Mouse (Mus musculus) gastrocnemius, adult 18-20 months (tissue): Measurements from ENCODE around the gene Irak3. TPM values are rescaled to one million over a fixed set of nuclear protein-coding genes. Genes with fewer than 3 reads are reported as not detected.
"Not testable (repeated sequence)": the region's sequence is repeated elsewhere in the genome, so short reads cannot be mapped to it uniquely, and the experiment has no call there.

Source experiments
- DNase-seq: peaks from one replicate; pipeline ENCODE4 v3.0.0; 2021; ENCODE audit warnings: low spot score
- total RNA-seq, 2 experiments: library from RNA; stranded (reverse); gene quantifications; 2 replicates each; pipeline ENCODE4 v1.2.3; 2021

The Irak3 gene
- total RNA-seq, 2 experiments from 2014 or later = 1.9 to 2.9 TPM

DNA sequence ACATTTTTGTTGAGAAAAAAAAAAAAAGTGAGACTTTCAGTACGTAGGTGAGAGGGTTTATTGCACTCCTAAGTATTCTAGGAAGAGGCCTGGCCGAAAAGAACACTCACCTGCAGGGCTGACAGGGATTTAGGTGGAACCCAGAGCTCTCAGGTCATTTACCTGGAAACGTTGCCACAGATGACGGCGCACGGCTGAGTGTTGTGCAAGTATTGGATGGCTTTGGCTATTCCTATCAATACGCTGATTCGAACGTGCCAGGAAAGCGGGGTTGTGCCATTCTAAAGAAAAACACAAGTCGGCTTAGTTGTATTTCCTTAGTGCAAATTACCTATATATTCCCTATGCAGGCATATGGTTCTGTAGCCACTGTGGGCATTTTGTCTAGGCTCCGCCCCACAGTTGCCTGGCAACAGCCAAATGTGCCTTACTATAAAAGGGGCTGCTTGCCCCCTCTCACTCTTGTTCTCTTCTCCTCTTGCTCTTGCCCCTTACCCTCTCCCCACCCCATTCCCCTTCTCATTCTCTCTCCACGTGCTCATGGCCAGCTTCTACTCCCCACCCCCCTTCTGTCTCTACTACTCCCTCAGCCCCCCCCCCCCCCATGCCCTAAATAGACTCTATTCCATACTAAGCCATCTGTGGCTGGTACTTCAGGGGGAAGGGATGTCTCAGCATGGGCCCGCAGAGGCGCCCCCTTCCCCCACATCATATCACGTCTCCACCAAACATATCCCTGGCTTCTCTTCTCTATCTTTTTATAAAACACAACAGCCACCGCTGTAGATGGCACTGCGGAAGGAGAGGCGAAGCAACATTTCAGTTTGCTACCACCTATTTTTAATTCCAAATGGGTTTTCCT, 36.8 kb downstream of the Irak3 start:
- no peak for DNase-seq

DNA sequence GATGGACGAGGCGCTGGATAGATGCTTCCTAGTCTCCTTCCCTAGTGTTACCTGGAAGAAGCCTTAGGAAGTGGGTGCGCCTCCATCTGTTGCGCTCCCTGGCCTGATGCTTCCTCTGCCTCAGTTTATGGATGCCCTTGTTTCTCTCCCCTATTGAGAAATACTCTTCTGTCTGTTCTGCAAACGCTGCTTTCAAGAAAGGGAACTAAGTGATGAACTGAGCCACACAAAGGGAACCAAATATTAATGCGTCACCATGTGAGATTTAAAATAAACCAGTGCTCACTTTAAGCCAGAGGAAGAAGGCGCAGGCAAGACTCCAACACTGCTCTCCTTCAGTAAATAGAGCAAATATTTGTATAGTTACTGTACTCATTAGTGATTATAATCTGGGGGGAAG, 38.4 kb downstream of the Irak3 start:
- no peak for DNase-seq

DNA sequence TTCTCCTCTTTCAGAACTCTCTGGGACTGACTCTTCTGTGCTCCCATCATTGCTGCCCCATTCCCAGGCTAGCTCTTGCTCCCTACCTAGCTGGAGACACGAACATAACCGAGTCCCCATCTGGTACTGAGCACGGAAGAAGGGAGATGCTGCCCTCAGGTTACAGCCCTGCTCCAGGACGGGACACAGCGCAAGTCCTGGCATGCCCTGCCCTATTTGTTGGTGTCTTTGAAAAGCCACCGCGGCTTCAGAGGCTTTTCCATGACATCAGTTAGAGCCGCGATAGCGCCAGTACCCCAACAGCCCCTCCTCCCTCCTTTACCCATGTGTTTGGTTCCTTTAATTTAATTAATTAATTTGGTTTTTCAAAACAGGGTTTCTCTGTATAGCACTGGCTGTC, 39.1 kb downstream of the Irak3 start:
- DNase-seq = no peak

DNA sequence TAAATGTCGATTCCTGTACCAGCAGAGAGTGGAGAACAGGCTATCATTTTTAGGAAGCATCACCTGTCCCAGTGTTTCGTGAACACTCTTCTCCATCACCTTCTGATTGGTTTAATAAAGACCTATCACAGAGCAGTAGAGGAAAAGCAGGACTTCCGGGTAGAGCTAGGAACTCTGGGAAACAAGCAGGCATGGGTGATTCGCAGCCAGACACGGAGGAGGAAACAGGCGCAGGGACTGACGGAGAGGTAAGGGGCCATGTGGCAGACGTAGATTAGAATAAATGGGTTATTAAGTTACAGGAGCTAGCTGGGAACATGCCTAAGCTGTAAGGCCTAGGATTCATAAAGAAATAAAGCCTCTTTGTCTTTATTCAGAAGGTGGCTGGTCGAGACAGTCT, 41.4 kb downstream of the Irak3 start:
- no peak for DNase-seq

DNA sequence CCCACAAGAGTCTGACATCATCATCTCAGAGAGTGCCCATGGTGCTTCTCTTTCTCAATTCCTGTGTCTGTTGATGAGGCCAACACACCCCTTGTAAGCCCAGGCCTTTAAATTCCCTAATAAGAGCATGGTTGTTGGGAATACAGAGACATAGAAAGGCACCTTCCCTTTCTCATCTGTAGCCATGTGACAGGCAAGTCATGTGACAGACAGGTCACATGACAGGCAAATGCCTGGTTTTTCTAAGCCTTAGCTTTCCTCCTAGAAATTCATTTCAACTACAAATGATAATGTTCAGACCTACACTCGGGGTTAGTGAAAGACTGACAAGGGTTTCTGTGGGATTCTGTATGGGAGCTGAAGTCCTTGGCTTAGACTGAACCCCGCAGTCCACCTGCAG, 48.0 kb downstream of the Irak3 start:
- DNase-seq = no peak

DNA sequence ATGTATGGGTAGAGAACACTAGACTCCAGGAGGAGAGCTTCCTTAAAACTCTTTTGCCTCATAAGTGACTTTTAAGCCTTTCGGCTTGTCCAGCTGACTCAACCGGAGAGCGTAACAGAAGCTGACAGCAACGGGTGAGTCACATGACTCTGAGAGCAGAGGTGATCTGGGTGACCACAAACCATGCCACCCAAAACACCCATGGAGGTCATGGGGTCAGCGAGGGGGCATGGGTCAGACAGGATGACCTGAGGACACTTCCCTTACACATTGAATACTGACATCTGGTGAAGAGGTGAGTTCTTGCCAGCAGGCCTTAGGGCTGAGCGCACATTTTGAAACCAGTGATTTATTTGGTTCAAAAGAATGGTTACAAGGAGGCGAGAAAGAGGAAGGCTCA, 50.3 kb downstream of the Irak3 start:
- DNase-seq = no peak

DNA sequence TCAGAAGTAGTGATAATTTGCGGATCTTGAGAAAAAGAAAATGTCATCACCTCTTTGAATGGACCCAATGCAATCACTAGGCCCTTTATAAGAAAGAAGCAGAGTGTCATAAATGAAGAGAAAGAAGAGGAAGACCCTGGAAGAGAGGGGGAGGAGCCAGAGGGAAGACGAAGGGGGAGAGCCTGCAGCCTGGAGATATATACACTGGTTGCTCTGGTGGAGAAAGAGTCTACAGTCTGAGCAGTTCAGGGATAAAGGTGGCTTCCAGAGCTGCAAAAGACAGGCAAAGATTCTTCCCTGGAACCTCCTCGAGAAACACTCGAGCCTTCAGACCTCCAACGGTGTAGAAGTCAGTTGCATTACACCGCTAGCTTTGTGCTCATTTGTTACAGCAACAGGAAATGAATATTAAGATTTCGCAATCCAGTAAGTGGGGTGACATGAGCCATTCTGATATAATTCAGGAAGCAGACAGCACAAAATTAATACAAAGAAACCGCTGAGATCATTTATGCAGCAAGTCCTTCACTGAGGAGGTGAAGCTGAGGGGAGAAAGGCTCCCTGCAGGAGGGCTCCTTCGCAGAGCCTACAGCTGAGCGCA, 60.9 kb downstream of the Irak3 start:
- no peak for DNase-seq

DNA sequence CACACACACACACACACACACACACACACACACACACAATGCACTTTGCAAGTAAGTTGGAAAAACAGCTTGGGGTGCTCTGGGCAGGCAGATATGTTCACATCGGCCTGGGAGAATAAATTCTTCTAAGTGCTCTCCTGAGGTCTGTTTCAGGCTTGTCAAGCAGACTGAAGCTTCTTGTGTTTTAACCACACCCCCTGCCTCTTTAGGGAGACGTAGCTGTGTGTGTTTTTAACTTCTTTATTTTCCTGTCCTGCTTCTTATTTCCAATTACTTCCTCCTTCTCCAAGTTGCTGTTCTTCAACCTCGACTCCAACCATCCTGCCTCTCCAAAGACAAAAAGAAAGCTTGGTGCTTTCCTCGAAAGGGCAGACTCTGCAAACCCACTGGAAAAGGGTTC, 61.7 kb downstream of the Irak3 start:
- DNase-seq = no peak

DNA sequence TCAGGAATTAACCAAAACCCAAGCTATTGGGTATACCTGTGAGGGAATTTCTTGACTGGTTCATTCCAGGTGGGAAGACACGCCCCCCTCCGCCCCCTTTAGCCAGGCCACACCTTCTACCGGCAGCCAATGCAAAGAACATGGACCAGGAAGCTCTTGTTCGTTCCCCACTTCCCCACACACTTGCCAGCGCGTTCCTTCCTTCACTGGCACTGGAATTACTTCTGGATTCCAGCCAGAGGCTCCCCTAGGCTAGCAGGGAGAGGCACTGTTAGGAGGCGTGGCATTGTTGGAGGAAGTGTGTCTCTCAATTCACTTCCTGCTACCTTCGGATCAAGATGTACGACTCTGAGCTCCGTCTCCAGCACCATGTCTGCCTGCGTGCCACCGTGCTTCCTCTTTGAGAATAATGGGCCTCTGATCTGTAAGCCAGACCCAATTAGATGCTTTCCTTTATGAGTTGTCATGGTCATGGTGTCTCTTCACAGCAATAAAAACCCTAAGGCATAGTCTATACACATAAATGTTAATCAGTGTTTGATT, 65.8 kb downstream of the Irak3 start:
- DNase-seq = no peak

DNA sequence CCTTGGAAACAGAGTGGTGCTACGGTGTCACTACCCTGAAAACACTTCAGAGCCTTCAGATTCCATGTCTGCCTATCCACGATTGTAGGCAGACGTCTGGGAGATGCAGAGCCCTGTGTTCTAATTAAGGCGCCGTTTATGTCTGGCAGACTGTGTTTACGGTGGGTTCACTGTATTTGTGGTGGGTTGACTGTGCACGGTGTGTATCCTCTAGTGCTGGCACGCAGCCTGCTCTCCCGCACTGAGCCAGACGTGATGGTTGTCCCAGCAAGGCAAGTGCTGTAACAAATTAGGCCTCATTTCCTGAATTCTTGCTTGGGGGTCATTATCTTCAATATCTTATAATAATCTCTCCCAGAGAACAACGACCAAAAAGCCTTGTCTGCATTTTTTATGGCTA, 68.2 kb downstream of the Irak3 start:
- no peak for DNase-seq

DNA sequence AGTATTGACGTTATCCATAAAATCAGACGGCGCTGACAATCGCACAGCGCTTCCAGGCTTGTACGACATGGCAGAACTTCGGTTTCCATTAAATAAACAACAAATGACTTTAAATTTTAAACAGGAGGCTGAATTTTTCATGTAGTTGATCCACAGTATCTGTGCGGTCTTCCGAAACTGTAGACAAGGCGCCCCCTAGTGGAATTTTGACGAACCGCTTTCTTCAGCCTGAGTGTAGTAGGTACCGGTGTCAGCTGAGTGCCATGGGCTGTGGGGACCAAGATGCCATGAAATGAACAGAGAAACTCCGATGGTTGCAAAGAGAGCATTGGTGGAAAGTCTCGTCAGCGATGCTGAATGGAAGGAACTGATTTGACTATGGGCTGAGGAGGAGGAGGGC, 71.3 kb downstream of the Irak3 start:
- DNase-seq = no peak

DNA sequence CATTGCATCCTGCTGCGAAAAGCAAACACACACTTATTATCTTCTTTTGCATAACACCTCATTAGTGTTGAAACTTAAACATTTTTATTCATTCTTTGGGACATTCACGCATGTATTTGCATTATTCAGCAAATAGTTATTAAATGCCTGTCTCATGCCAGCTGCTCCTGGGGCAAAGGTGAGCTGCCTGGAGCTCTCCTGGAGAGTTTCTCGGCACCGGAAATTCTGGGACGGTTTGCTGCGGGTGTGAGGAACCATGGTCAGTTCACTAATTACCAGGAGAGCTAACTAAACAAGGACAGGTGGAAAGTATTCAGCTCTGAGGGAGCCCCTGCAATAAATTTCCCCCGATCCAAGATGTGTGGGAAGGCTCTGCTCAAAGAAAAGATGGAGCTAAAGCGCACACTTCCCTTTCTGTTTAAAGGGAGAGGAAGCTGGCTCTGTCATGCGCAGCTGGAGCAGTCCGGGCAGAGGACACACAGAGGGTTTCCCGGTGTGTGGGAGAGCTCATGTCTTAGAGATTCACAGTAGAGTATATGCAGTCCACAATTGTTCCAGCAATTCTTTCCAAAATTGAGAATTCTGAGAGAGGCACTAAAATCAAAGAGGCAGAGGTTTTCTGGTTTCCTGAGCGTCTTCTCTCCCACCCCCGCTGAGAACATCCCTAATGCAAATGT, 73.2 kb downstream of the Irak3 start:
- DNase-seq = no peak

DNA sequence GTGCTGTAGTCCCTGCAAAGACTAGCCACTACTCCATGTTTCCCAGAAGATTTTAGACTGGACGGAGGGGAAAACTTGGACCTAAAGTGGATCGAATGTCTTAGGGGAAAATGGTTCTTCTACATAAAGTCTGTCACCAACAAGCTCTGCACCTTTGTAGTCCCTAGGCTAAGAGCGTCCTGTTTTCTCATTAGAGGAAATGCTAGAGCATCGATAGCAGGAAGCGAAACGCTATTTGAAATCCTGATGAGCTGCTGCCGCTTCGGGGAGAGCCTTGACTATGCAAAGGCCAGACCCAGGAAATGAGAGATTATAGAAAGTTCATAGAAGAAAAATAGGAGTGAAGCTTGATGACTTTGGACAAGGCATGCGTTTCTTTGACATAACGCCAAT, 76.5 kb downstream of the Irak3 start:
- no peak for DNase-seq

DNA sequence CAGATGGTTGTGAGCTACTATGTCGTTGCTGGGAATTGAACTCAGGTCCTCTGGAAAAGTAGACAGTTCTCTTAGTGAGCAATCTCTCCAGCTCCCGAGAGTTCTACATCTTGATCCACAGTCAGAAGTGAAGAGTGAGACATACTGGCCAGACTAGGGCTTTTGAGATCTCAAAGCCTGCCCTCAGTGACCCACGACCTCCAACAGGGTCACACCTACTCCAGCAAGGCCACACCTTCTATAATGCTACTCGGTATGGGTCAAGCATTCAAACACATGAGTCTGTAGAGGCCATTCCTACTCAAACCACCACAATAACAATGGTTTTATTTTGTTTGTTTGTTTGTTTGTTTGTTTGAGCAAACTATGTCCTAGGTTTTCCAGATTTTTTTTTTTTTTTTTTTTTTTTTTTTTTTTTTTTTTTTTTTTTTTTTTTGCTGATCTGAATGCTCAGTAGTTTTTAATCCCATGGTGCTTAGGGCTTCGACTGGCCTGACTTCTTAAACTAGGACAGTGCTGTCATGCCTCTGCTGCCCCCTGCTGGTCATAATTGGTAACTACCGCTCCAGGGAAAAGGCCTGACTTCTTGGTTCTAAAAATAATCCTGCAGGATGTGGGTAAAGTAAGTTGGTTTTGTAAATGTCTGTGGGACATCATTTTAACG, 77.0 kb downstream of the Irak3 start:
- DNase-seq = peak; percentile 89

DNA sequence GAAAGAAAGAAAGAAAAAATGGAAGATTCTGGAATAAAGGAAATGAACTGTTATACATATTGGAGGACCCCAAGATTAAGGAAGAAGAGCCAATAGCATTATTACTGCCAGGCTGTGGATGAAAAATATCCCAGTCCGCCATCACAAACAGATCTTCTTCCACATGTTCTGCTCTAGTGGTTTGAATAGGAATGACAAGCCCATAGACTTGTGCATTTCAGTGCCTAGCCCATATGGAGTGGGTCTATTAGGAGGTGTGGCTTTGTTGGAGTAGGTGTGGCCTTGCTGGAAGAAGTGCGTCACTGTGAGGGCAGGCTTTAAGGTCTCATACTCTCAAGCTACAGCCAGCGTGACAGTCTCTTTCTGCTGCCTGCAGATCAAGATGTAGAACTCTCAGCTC, 78.2 kb downstream of the Irak3 start:
- no peak for DNase-seq

DNA sequence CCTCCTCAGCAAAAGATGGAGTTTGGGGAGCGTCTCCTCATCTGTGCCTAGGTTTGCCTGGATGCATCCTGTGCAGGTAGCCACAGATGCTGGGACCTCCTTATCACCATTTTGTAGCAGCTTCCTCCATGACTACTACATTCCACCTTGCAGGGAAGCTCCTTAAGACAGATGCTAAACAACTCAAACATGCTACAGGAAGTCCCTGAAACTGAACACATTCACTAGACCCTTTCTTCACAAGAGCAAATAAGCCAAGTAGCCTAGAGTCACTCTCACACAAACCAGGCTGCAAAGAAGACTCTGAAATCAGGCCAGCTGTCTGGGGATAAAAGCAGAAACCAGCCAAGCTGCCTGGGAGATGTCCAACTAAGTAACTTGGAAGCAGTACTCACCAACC, 86.7 kb downstream of the Irak3 start:
- no peak for DNase-seq

DNA sequence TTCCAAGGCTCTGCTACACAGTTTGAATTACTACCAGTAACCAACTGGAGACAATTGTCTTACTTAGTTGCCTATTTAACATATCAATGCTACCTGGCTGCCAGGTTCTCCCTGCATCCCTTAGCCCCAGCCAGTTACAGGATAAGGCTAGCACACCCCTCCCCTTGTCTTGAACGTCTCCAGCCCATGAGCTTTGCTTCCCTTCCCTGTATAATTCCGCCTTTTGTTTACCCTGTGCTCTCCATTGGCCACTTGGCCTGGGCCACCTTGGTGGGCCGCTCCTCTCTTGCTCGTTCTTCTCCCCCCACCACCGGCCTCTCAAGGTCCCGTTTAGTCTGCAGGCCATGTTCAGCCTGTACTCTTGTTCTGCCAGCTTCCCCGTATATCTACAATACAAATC, 87.4 kb downstream of the Irak3 start:
- no peak for DNase-seq

DNA sequence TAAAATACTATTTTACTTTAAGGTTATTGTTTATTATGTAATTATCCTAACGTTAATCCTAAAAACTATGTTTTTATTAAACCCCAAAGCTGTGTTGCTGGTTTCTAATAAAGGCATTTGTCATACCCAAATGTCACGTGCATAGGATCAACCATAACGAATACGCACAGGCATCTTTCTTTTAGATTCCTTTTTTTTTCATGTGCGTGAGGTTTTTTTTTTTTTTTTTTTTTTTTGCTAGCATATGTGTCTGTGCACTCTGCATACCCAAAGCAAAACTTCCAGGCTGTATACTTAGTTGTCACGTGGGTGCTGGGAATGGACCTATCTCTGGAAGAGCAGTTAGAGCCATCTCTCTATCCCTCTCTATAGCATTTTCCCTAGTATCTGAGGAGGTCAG, 88.0 kb downstream of the Irak3 start:
- DNase-seq = no peak

DNA sequence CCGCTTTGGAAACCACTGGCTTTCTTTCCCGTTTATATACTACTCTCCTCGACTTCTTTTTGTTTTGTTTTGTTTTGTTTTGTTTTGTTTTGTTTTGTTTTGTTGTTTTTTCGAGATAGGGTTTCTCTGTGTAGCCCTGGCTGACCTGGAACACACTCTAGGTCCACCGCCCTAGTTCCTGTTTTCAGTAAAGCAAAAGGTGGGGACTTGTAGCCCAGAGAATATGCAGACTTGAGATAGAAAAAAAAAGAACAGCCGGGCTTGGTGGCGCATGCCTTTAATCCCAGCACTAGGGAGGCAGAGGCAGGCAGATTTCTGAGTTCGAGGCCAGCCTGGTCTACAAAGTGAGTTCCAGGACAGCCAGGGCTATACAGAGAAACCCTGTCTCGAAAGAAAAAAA, 88.4 kb downstream of the Irak3 start:
- DNase-seq = not testable (repeated sequence)

DNA sequence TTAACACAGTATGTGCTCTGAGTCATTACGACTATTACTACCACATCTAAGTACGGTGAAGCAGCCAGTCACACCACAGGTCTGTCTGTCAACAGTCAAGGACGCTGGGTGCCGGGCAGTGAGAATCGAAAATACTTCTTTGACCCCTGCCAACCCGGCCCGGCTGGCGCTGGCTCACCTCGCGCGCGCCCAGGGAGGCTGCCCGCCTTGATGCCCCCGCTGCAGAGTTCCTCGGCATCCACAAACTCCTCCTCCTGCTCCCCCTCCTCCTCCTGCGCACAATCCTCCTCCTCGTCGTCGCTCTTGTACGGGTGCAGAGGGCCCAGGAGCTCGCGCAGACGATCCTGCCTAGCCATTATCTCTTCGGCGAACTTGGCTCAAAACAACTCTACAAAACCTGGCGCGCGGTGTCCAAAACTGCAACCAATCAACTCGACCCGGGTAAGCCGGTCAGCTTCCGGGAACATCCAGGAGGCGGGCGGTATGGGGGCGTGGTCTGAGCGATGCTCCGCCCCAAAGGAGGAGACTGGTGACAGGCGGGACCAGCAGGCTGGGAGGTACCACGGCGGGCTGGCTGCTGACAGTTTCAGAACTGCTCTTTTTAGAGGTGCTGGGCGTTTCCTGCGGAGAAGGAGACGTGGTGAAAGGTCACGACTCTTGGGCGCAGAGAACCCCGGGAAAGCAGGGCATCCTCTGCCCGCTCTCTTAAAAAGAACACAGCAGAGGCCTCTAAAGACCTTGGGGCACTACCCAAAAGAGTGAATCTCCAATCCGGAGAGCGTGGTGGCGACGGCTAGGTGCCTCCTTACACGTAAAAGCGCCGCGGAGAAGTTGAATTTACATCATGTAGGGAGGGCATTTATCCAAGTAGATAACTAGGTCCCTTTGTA, 89.2 kb downstream of the Irak3 start, which contains the start of gene Helb:
Gene Helb (minus strand): TSS at position 481 of the 890 bp plus-strand sequence.
- DNase-seq = peak; percentile 99
